Mouse (Mus musculus): ENCODE data around the gene Coq8a. TPM values are rescaled to one million over a fixed set of nuclear protein-coding genes. Genes with fewer than 3 reads are reported as not detected.

Coq8a gene
- polyA plus RNA-seq, 1 experiment from 2014 or later: 2.7 TPM

GRCm38 (mm10) chr1:180139158-180139557 lies 60.2 kb downstream of the Coq8a start:
- Histone ChIP-seq H3K27ac (ENCODE audit: low read length) (no peak overlapping the region), H3K4me1 (ENCODE audit: control insufficient read depth, insufficient read depth, low read length) (no peaks in the 10 kb centered on the region), H3K4me2 (ENCODE audit: low read length) (no peak overlapping the region), H3K9ac (ENCODE audit: low read depth, low read length) (no peak overlapping the region), H3K4me3 (ENCODE audit: low read depth, low read length) (no peak overlapping the region), H3K27me3 (ENCODE audit: control insufficient read depth, insufficient read depth, low read depth, low read length) (no peaks in the 10 kb centered on the region), H3K36me3 (ENCODE audit: control insufficient read depth, insufficient read depth, low read length) (peaks cover 14% of the 10 kb centered on the region; the same call in 1 of the 2 replicates), H3K9me3 (replicated peaks; ENCODE audit: control insufficient read depth, low read length, poor library complexity, severe bottlenecking) (no peaks in the 10 kb centered on the region)
- WGBS: 86% methylated on average over 4 of the region's 4 CpGs
- no peak for ATAC-seq

- H3K4me1 ChIP-seq (ENCODE audit: control insufficient read depth, insufficient read depth, low read length): no peaks in the 10 kb centered on the region
- WGBS: 97% methylated on average over 4 of the region's 4 CpGs
- no peak for ATAC-seq
- H3K4me3 ChIP-seq (ENCODE audit: low read depth, low read length): no peak overlapping the region
- H3K27me3 ChIP-seq (ENCODE audit: control insufficient read depth, insufficient read depth, low read depth, low read length): no peaks in the 10 kb centered on the region
- no peak overlapping the region for H3K4me2 ChIP-seq (ENCODE audit: low read length)
- H3K9ac ChIP-seq (ENCODE audit: low read depth, low read length): no peak overlapping the region
- H3K9me3 ChIP-seq (replicated peaks; ENCODE audit: control insufficient read depth, low read length, poor library complexity, severe bottlenecking): no peaks in the 10 kb centered on the region
- H3K27ac ChIP-seq (ENCODE audit: low read length): no peak overlapping the region
- peaks cover 3% of the 10 kb centered on the region; the same call in 1 of the 2 replicates for H3K36me3 ChIP-seq (ENCODE audit: control insufficient read depth, insufficient read depth, low read length)
Observed at GRCm38 (mm10) chr1:180132187-180132586, 67.2 kb downstream of the Coq8a start.

DNA sequence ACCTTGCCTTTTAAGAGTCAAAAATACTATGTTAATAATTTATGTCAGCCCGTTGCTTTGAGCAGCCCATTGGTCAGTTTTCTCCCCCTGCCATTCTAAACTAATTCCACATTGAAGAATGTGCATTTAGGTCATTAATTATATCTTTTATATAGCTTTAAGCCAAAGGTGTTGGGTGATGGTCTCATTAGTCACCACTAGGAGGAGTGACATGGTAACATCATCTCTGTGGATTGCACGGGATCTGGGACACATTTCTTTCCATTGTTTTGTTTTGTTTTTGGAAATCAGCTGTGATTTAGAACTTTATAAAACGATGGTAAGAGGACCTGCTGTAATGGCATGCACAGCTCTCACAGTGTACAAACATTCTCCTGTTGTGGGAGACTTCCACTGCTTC lies 68.0 kb downstream of the Coq8a start:
- 62% methylated on average over 3 of the region's 3 CpGs for WGBS
- Histone ChIP-seq H3K27ac (ENCODE audit: low read length) (no peak overlapping the region), H3K4me2 (ENCODE audit: low read length) (no peak overlapping the region), H3K36me3 (ENCODE audit: control insufficient read depth, insufficient read depth, low read length) (no peaks in the 10 kb centered on the region), H3K4me1 (ENCODE audit: control insufficient read depth, insufficient read depth, low read length) (no peaks in the 10 kb centered on the region), H3K9ac (ENCODE audit: low read depth, low read length) (no peak overlapping the region), H3K4me3 (ENCODE audit: low read depth, low read length) (no peak overlapping the region), H3K9me3 (replicated peaks; ENCODE audit: control insufficient read depth, low read length, poor library complexity, severe bottlenecking) (no peaks in the 10 kb centered on the region), H3K27me3 (ENCODE audit: control insufficient read depth, insufficient read depth, low read depth, low read length) (no peaks in the 10 kb centered on the region)
- no peak for ATAC-seq

DNA sequence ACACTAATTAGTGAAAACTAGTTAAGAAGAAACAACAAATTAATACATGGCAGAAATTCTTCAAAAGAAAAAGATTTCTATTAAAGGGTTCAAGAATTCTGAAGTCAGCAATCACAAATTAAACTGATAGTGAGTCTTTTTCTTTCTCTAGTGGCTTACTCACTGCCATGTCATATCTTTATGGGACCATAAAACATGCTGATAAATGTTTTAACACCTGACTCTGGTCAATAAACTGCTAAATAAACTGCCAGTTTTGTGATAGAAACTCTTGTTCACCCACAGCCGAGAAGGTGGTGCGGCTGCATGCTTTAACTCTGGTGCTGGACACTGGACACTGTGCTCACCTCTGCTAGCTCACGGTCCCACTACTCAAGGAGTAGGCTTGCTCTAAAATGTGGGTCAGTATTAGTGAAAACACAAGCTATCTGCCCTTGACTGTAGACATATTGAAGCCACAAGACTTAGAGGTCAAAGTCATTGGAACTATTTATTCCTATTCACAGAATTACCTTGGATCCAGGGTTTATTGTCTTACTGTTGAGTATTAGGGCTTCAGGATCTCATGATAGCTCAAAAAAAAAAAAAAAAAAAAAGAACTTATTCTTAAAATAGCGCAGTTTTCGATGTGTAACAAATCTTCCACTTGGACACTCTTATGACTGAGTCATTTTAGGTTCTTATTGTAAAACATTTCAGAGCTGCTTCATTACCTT lies 71.2 kb downstream of the Coq8a start:
- H3K4me1 ChIP-seq (ENCODE audit: control insufficient read depth, insufficient read depth, low read length): no peaks in the 10 kb centered on the region
- H3K9me3 ChIP-seq (replicated peaks; ENCODE audit: control insufficient read depth, low read length, poor library complexity, severe bottlenecking): no peaks in the 10 kb centered on the region
- 96% methylated on average over 5 of the region's 5 CpGs for WGBS
- H3K4me3 ChIP-seq (ENCODE audit: low read depth, low read length): no peak overlapping the region
- H3K27me3 ChIP-seq (ENCODE audit: control insufficient read depth, insufficient read depth, low read depth, low read length): no peaks in the 10 kb centered on the region
- no peak overlapping the region for H3K27ac ChIP-seq (ENCODE audit: low read length)
- no peak overlapping the region for H3K4me2 ChIP-seq (ENCODE audit: low read length)
- ATAC-seq: no peak
- H3K36me3 ChIP-seq (ENCODE audit: control insufficient read depth, insufficient read depth, low read length): no peaks in the 10 kb centered on the region
- H3K9ac ChIP-seq (ENCODE audit: low read depth, low read length): no peak overlapping the region

DNA sequence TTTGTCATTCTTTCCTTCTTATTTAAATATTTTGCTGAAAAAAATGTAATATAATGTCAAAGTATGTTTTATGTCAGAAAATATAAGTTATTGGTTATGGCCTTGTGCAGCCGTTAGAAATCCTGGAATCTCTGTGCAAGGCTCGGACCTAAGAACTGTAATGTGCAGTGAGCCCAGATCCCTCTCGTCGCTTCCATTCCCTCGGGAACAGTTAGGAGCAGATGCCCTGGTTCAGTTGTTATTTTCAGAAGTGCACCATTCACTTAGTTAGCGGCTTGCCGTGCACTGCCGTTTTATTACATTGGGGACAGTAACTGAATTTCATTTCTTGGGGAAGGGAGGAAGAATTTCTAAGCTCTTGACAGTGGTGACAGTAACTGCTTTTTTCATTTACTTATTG lies 81.2 kb downstream of the Coq8a start:
- 72% methylated on average over 8 of the region's 8 CpGs for WGBS
- no peak for ATAC-seq
- H3K9me3 ChIP-seq (replicated peaks; ENCODE audit: control insufficient read depth, low read length, poor library complexity, severe bottlenecking): no peaks in the 10 kb centered on the region
- no peak overlapping the region for H3K4me2 ChIP-seq (ENCODE audit: low read length)
- no peaks in the 10 kb centered on the region for H3K36me3 ChIP-seq (ENCODE audit: control insufficient read depth, insufficient read depth, low read length)
- no peak overlapping the region for H3K9ac ChIP-seq (ENCODE audit: low read depth, low read length)
- H3K4me3 ChIP-seq (ENCODE audit: low read depth, low read length): no peak overlapping the region
- H3K27ac ChIP-seq (ENCODE audit: low read length): no peak overlapping the region
- H3K4me1 ChIP-seq (ENCODE audit: control insufficient read depth, insufficient read depth, low read length): no peaks in the 10 kb centered on the region
- no peaks in the 10 kb centered on the region for H3K27me3 ChIP-seq (ENCODE audit: control insufficient read depth, insufficient read depth, low read depth, low read length)

DNA sequence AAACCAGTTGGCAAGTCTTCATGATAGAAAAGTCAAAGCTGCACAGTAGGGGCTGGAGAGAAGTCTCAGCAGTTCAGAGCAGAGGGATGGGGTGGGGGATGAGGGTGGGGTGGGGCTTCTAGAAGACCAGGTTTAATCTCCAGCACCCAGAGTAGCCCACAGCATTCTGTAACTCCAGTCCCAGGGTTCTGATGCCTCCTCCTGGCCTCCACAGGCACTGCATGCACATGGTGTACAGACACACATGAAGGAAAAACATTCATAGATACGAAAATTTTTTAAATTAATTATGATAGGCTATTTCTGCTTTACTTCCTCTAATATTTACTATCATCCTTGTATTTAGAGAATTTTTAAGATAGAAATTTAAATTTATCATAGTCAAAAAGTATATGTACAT lies 82.9 kb downstream of the Coq8a start:
- Histone ChIP-seq H3K4me2 (ENCODE audit: low read length) (no peak overlapping the region), H3K9ac (ENCODE audit: low read depth, low read length) (no peak overlapping the region)
- 79% methylated on average over 1 of the region's 1 CpGs for WGBS

More for the DNA sequence above, 82.9 kb downstream of the Coq8a start:
- Histone ChIP-seq H3K4me1 (ENCODE audit: control insufficient read depth, insufficient read depth, low read length) (no peaks in the 10 kb centered on the region), H3K36me3 (ENCODE audit: control insufficient read depth, insufficient read depth, low read length) (0 out of 2 replicates have a peak, but pooled peaks cover 2% of the 10 kb centered on the region), H3K4me3 (ENCODE audit: low read depth, low read length) (no peak overlapping the region), H3K27me3 (ENCODE audit: control insufficient read depth, insufficient read depth, low read depth, low read length) (no peaks in the 10 kb centered on the region), H3K27ac (ENCODE audit: low read length) (no peak overlapping the region), H3K9me3 (replicated peaks; ENCODE audit: control insufficient read depth, low read length, poor library complexity, severe bottlenecking) (no peaks in the 10 kb centered on the region)
- ATAC-seq: no peak

Other genes with a start within 250 kb of the Coq8a start
- gene Cdc42bpa, start 239.1 kb downstream of the Coq8a start, polyA plus RNA-seq (2015; fragmentation: Nextera tagmentation; extraction: Ambion mirVana): 30.0 and 30.3 TPM in 2 replicates
- 15.0 and 20.2 TPM in 2 replicates for gene Psen2, start 63.8 kb upstream of the Coq8a start, polyA plus RNA-seq (2015; fragmentation: Nextera tagmentation; extraction: Ambion mirVana)
- gene Itpkb, start 130.9 kb upstream of the Coq8a start, polyA plus RNA-seq (2015; fragmentation: Nextera tagmentation; extraction: Ambion mirVana): 2.2 and 2.3 TPM in 2 replicates